Mouse (Mus musculus) limb, embryonic 14.5 days (tissue): ENCODE results near the gene Itgae. TPM values are rescaled to one million over a fixed set of nuclear protein-coding genes. Genes with fewer than 3 reads are reported as not detected.

Source experiments
- ATAC-seq: fragments of 200-750 bp; cut with Nextera tagmentation; 2 replicates; pipeline ENCODE4 v1.8.0; 2017; ENCODE audit warnings: low read depth, moderate number of reproducible peaks, moderate TSS enrichment; ENCODE audit not compliant: low FRiP score
- DNase-seq: peaks from one replicate; pipeline ENCODE4 v3.0.0-alpha.2; 2015; ENCODE audit warnings: low spot score
- H3K27ac ChIP-seq: fragments of 300-500 bp; sonication (generic); replicated peaks from 2 replicates; pipeline ENCODE4 v1.5.1; 2014; ENCODE audit warnings: low read depth, mild to moderate bottlenecking, low read length, moderate library complexity, mixed read lengths
- H3K27me3 ChIP-seq: fragments of 300-500 bp; sonication (generic); 2 replicates; pipeline ENCODE4 v1.6.1; 2014; ENCODE audit warnings: low read length, mixed read lengths; ENCODE audit not compliant: control insufficient read depth, insufficient read depth
- H3K36me3 ChIP-seq: fragments of 300-500 bp; sonication (generic); 2 replicates; pipeline ENCODE4 v1.6.1; 2014; ENCODE audit warnings: mild to moderate bottlenecking, low read length, moderate library complexity, mixed read lengths; ENCODE audit not compliant: control insufficient read depth, insufficient read depth
- H3K4me1 ChIP-seq: fragments of 300-500 bp; sonication (generic); 2 replicates; pipeline ENCODE4 v1.6.1; 2014; ENCODE audit warnings: antibody characterized with exemption, low read length, mixed read lengths; ENCODE audit not compliant: control insufficient read depth, insufficient read depth
- H3K4me2 ChIP-seq: fragments of 300-500 bp; sonication (generic); replicated peaks from 2 replicates; pipeline ENCODE4 v1.6.1; 2014; ENCODE audit warnings: low read depth, mild to moderate bottlenecking, low read length, moderate library complexity; ENCODE audit not compliant: severe bottlenecking
- H3K4me3 ChIP-seq: fragments of 300-500 bp; sonication (generic); replicated peaks from 2 replicates; pipeline ENCODE4 v1.5.1; 2014; ENCODE audit warnings: low read length
- H3K9ac ChIP-seq: fragments of 300-500 bp; sonication (generic); 2 replicates; pipeline ENCODE4 v1.6.1; 2014; ENCODE audit warnings: mild to moderate bottlenecking, low read depth, low read length, moderate library complexity; ENCODE audit not compliant: severe bottlenecking
- H3K9me3 ChIP-seq: fragments of 300-500 bp; sonication (generic); 2 replicates; pipeline ENCODE4 v1.6.1; 2016; ENCODE audit warnings: low read length; ENCODE audit not compliant: control insufficient read depth
- POLR2A ChIP-seq: fragments of 200-500 bp; IDR thresholded peaks from 2 replicates; pipeline ENCODE4 v1.8.0; 2012; ENCODE audit warnings: inconsistent platforms, mild to moderate bottlenecking, moderate library complexity, borderline replicate concordance; ENCODE audit not compliant: insufficient read depth, insufficient read length; ENCODE audit errors: extremely low read depth
- WGBS: fragments of 180-500 bp; shearing (Covaris S2); extraction: QIAGEN DNeasy Blood & Tissue Kit; methylation state at CpG from one replicate; pipeline ENCODE4 v1.1.7; 2014; 5-methylcytosine and 5-hydroxymethylcytosine counted together
- polyA plus RNA-seq, 2 experiments: library from polyadenylated mRNA; depleted of rRNA in 1 of 2; stranded (reverse) in 1 of 2; unstranded in 1 of 2; fragments of >200 nt; fragmentation: Nextera tagmentation in 1 of 2; extraction: Ambion mirVana in 1 of 2; gene quantifications; 2 replicates each; pipeline versions ENCODE4 v1.2.1 to v1.2.3; 2012 to 2014

The Itgae gene
- polyA plus RNA-seq, 2 experiments = 0.15 to 0.37 TPM

- no peak for TF ChIP-seq POLR2A
- Histone ChIP-seq H3K36me3 (peaks cover 33% of the 10 kb centered on the region), H3K4me1 (peaks cover 26% of the 10 kb centered on the region), H3K27ac (peak overlapping the region; percentile 73; the same call in 1 of the 2 replicates), H3K4me3 (no peak overlapping the region), H3K9ac (no peak overlapping the region), H3K9me3 (no peaks in the 10 kb centered on the region), H3K27me3 (no peaks in the 10 kb centered on the region), H3K4me2 (no peak overlapping the region)
- no peak for DNase-seq
- WGBS = 29% methylated on average over 6 of the region's 6 CpGs
- ATAC-seq = peak; percentile 11; the same call in 1 of the 2 replicates
These were observed 6.1 kb upstream of the Itgae start for GRCm38 (mm10) chr11:73084303-73084702.

- H3K9ac ChIP-seq = no peak overlapping the region
- no peak overlapping the region for H3K4me3 ChIP-seq
- no peaks in the 10 kb centered on the region for H3K27me3 ChIP-seq
- DNase-seq = peak; percentile 74
- 33% methylated on average over 10 of the region's 10 CpGs for WGBS
- H3K27ac ChIP-seq = peak overlapping the region; percentile 73
- H3K9me3 ChIP-seq = no peaks in the 10 kb centered on the region
- peak overlapping the region; percentile 14; the same call in 1 of the 2 replicates for H3K4me2 ChIP-seq
- no peak for TF ChIP-seq POLR2A
- peaks cover 29% of the 10 kb centered on the region for H3K36me3 ChIP-seq
- H3K4me1 ChIP-seq = peaks cover 26% of the 10 kb centered on the region
- peak; percentile 51 for ATAC-seq
These were observed 5.6 kb upstream of the Itgae start for GRCm38 (mm10) chr11:73084804-73085231.

- WGBS = 36% methylated on average over 7 of the region's 7 CpGs
- no peak for TF ChIP-seq POLR2A
- H3K9me3 ChIP-seq = no peaks in the 10 kb centered on the region
- DNase-seq (no peak), ATAC-seq (0 out of 2 replicates have a peak, but pooled peaks have one; percentile 23)
- peak overlapping the region; percentile 73 for H3K27ac ChIP-seq
- H3K36me3 ChIP-seq = peaks cover 27% of the 10 kb centered on the region
- no peaks in the 10 kb centered on the region for H3K27me3 ChIP-seq
- peaks cover 26% of the 10 kb centered on the region for H3K4me1 ChIP-seq
- no peak overlapping the region for H3K9ac ChIP-seq
- no peak overlapping the region for H3K4me3 ChIP-seq
- peak overlapping the region; percentile 14; the same call in 1 of the 2 replicates for H3K4me2 ChIP-seq
These were observed 5.0 kb upstream of the Itgae start for GRCm38 (mm10) chr11:73085391-73085790.

- DNase-seq = no peak
- Histone ChIP-seq H3K9me3 (no peaks in the 10 kb centered on the region), H3K4me2 (no peak overlapping the region), H3K9ac (no peak overlapping the region), H3K4me3 (no peak overlapping the region), H3K27ac (no peak overlapping the region), H3K27me3 (no peaks in the 10 kb centered on the region), H3K36me3 (peaks cover 3% of the 10 kb centered on the region; the same call in 1 of the 2 replicates), H3K4me1 (peaks cover 26% of the 10 kb centered on the region)
- WGBS = 62% methylated on average over 6 of the region's 6 CpGs
- no peak for TF ChIP-seq POLR2A
- no peak for ATAC-seq
These were observed 2.5 kb upstream of the Itgae start for GRCm38 (mm10) chr11:73087700-73088480.

GRCm38 (mm10) chr11:73090826-73091225, 443 bp downstream of the Itgae start:
- H3K36me3 ChIP-seq = no peaks in the 10 kb centered on the region
- ATAC-seq (no peak), DNase-seq (no peak)
- no peak overlapping the region for H3K9ac ChIP-seq
- no peaks in the 10 kb centered on the region for H3K9me3 ChIP-seq
- TF ChIP-seq POLR2A = no peak
- H3K27ac ChIP-seq = no peak overlapping the region
- no peak overlapping the region for H3K4me3 ChIP-seq
- H3K27me3 ChIP-seq = no peaks in the 10 kb centered on the region
- H3K4me2 ChIP-seq = no peak overlapping the region
- WGBS = 85% methylated on average over 2 of the region's 2 CpGs
- peaks cover 7% of the 10 kb centered on the region for H3K4me1 ChIP-seq
